In genomic region chr9:29161059-29161642, GRCm38 (mm10) we compare ENCODE assay signal across 19 mouse cellular contexts.
DNase-seq lines count a peak whose midpoint lies in the region; ATAC-seq lines count a peak whose summit lies in the region.
"Had no signal": no experiment of that assay in that cellular context is flagged by ENCODE, and none has a peak within 500 bp of the region (broad histone marks: within the 10 kb centered on the region; RNA-seq: fewer than 3 reads in every experiment).

No protein-coding gene starts in this region.

- no peaks in the 10 kb centered on the region for H3K9me3 ChIP-seq in forebrain, embryonic 14.5 days (replicated peaks; ENCODE audit: control insufficient read depth, low read length)
- H3K9me3 ChIP-seq in forebrain, embryonic 16.5 days (ENCODE audit: control insufficient read depth, low read length), result no peaks in the 10 kb centered on the region
- no peaks in the 10 kb centered on the region for H3K9me3 ChIP-seq in midbrain, embryonic 12.5 days
- H3K9me3 ChIP-seq in midbrain, embryonic 16.5 days (replicated peaks; ENCODE audit: control insufficient read depth, low read length, poor library complexity, severe bottlenecking), result no peaks in the 10 kb centered on the region
- H3K9me3 ChIP-seq in hindbrain, embryonic 16.5 days (ENCODE audit: control insufficient read depth, low read length), result no peaks in the 10 kb centered on the region
- H3K9me3 ChIP-seq: embryonic facial prominence, embryonic 12.5 days; heart, embryonic 13.5 days had no signal

- no peak overlapping the region for H3K9ac ChIP-seq in forebrain, embryonic 14.5 days (ENCODE audit: low read length)
- no peak overlapping the region for H3K9ac ChIP-seq in forebrain, embryonic 16.5 days (replicated peaks; ENCODE audit: low read depth, low read length)
- H3K9ac ChIP-seq in midbrain, embryonic 12.5 days (replicated peaks), result no peak overlapping the region
- H3K9ac ChIP-seq in midbrain, embryonic 16.5 days (ENCODE audit: low read depth, low read length), result no peak overlapping the region
- no peak overlapping the region for H3K9ac ChIP-seq in hindbrain, embryonic 16.5 days (ENCODE audit: low read depth, low read length)
- H3K9ac ChIP-seq: embryonic facial prominence, embryonic 12.5 days; heart, embryonic 13.5 days had no signal

- DNase-seq in forebrain, embryonic 14.5 days (ENCODE audit: low spot score), result peak; percentile 31
- no peak for DNase-seq in adrenal gland, postnatal 25 days
- no peak for DNase-seq in frontal cortex, postnatal 14 days (ENCODE audit: low spot score in 2 of 2)
- DNase-seq: adrenal gland, postnatal 36 days; B cell, adult 2 months; cerebellum, adult 9-10 months; kidney, adult 9 months; kidney, postnatal 36 days; lung, adult 18-20 months; retina, postnatal 1 day; right cerebral cortex, postnatal 4 days; thymus, adult 2 months had no signal

- no peak overlapping the region for H3K4me3 ChIP-seq in forebrain, embryonic 14.5 days (ENCODE audit: low read depth, low read length)
- no peak overlapping the region for H3K4me3 ChIP-seq in forebrain, embryonic 16.5 days (replicated peaks; ENCODE audit: low read length)
- H3K4me3 ChIP-seq in midbrain, embryonic 12.5 days, result no peak overlapping the region
- no peak overlapping the region for H3K4me3 ChIP-seq in midbrain, embryonic 16.5 days (ENCODE audit: low read depth, low read length)
- H3K4me3 ChIP-seq in hindbrain, embryonic 16.5 days (ENCODE audit: low read length), result no peak overlapping the region
- H3K4me3 ChIP-seq: embryonic facial prominence, embryonic 12.5 days; heart, embryonic 13.5 days had no signal

- no peaks in the 10 kb centered on the region for H3K36me3 ChIP-seq in forebrain, embryonic 14.5 days (ENCODE audit: control insufficient read depth, insufficient read depth, low read length)
- no peaks in the 10 kb centered on the region for H3K36me3 ChIP-seq in forebrain, embryonic 16.5 days (ENCODE audit: control insufficient read depth, insufficient read depth)
- no peaks in the 10 kb centered on the region for H3K36me3 ChIP-seq in midbrain, embryonic 12.5 days
- no peaks in the 10 kb centered on the region for H3K36me3 ChIP-seq in midbrain, embryonic 16.5 days (ENCODE audit: control insufficient read depth, insufficient read depth, low read length)
- no peaks in the 10 kb centered on the region for H3K36me3 ChIP-seq in hindbrain, embryonic 16.5 days (ENCODE audit: control insufficient read depth, insufficient read depth, low read length)
- H3K36me3 ChIP-seq: embryonic facial prominence, embryonic 12.5 days; heart, embryonic 13.5 days had no signal

- no peaks in the 10 kb centered on the region for H3K4me1 ChIP-seq in forebrain, embryonic 14.5 days (ENCODE audit: control insufficient read depth, insufficient read depth, low read length)
- no peaks in the 10 kb centered on the region for H3K4me1 ChIP-seq in forebrain, embryonic 16.5 days (replicated peaks; ENCODE audit: control insufficient read depth, insufficient read depth, low read length)
- H3K4me1 ChIP-seq in midbrain, embryonic 12.5 days, result no peaks in the 10 kb centered on the region
- H3K4me1 ChIP-seq in midbrain, embryonic 16.5 days (ENCODE audit: control insufficient read depth, insufficient read depth, low read length), result no peaks in the 10 kb centered on the region; the same call in 1 of the 2 replicates
- no peaks in the 10 kb centered on the region for H3K4me1 ChIP-seq in hindbrain, embryonic 16.5 days (ENCODE audit: control insufficient read depth, insufficient read depth, low read depth, low read length)
- H3K4me1 ChIP-seq: embryonic facial prominence, embryonic 12.5 days; heart, embryonic 13.5 days had no signal

- no peak overlapping the region for H3K27ac ChIP-seq in forebrain, embryonic 14.5 days (ENCODE audit: low read depth, low read length)
- no peak overlapping the region for H3K27ac ChIP-seq in forebrain, embryonic 16.5 days (ENCODE audit: low read length)
- H3K27ac ChIP-seq in midbrain, embryonic 12.5 days (replicated peaks), result no peak overlapping the region
- no peak overlapping the region for H3K27ac ChIP-seq in midbrain, embryonic 16.5 days (ENCODE audit: low read length)
- H3K27ac ChIP-seq in hindbrain, embryonic 16.5 days (ENCODE audit: low read depth, low read length), result no peak overlapping the region
- H3K27ac ChIP-seq: embryonic facial prominence, embryonic 12.5 days; heart, embryonic 13.5 days had no signal

- no peak overlapping the region for H3K4me2 ChIP-seq in forebrain, embryonic 14.5 days (ENCODE audit: low read length)
- no peak overlapping the region for H3K4me2 ChIP-seq in forebrain, embryonic 16.5 days (ENCODE audit: low read length)
- H3K4me2 ChIP-seq in midbrain, embryonic 12.5 days (replicated peaks), result no peak overlapping the region
- H3K4me2 ChIP-seq in midbrain, embryonic 16.5 days (ENCODE audit: low read length), result no peak overlapping the region
- H3K4me2 ChIP-seq in hindbrain, embryonic 16.5 days (ENCODE audit: low read length), result no peak overlapping the region
- H3K4me2 ChIP-seq: embryonic facial prominence, embryonic 12.5 days; heart, embryonic 13.5 days; liver, embryonic 11.5 days had no signal

- ATAC-seq in forebrain, embryonic 14.5 days, result no peak
- no peak for ATAC-seq in forebrain, embryonic 16.5 days
- ATAC-seq in midbrain, embryonic 12.5 days (ENCODE audit: low FRiP score, low read depth), result 0 out of 2 replicates have a peak, but pooled peaks have one; percentile 23
- ATAC-seq in midbrain, embryonic 16.5 days, result no peak
- ATAC-seq in hindbrain, embryonic 16.5 days, result peak; percentile 50

- no peaks in the 10 kb centered on the region for H3K27me3 ChIP-seq in forebrain, embryonic 14.5 days (replicated peaks; ENCODE audit: control insufficient read depth, insufficient read depth, low read length)
- no peaks in the 10 kb centered on the region for H3K27me3 ChIP-seq in forebrain, embryonic 16.5 days (replicated peaks; ENCODE audit: control insufficient read depth, insufficient read depth, low read length)
- H3K27me3 ChIP-seq in midbrain, embryonic 12.5 days, result no peaks in the 10 kb centered on the region
- no peaks in the 10 kb centered on the region for H3K27me3 ChIP-seq in midbrain, embryonic 16.5 days (ENCODE audit: control insufficient read depth, insufficient read depth, low read depth, low read length)
- no peaks in the 10 kb centered on the region for H3K27me3 ChIP-seq in hindbrain, embryonic 16.5 days (replicated peaks; ENCODE audit: control insufficient read depth, insufficient read depth, low read length)
- H3K27me3 ChIP-seq: embryonic facial prominence, embryonic 12.5 days; heart, embryonic 13.5 days had no signal

- 54% methylated on average over 7 of the region's 7 CpGs for WGBS in forebrain, embryonic 14.5 days
- 35% methylated on average over 7 of the region's 7 CpGs for WGBS in forebrain, embryonic 16.5 days
- 44% methylated on average over 7 of the region's 7 CpGs for WGBS in midbrain, embryonic 12.5 days
- WGBS in midbrain, embryonic 16.5 days, result 29% methylated on average over 7 of the region's 7 CpGs
- WGBS in hindbrain, embryonic 16.5 days, result 29% methylated on average over 7 of the region's 7 CpGs

Comparison
In these comparisons a context has a peak if more than half of its experiments do, and no peak if none do; other contexts are left out.
1. ATAC-seq: peak in midbrain, embryonic 12.5 days (single experiment) and hindbrain, embryonic 16.5 days (single experiment); none in forebrain, embryonic 14.5 days (single experiment), forebrain, embryonic 16.5 days (single experiment) and midbrain, embryonic 16.5 days (single experiment).